Mouse (Mus musculus) embryonic facial prominence, embryonic 14.5 days (tissue): ENCODE measurements around the gene Bcl2l11. TPM values are rescaled to one million over a fixed set of nuclear protein-coding genes. Genes with fewer than 3 reads are reported as not detected.
"Not testable (repeated sequence)": the region's sequence is repeated elsewhere in the genome, so short reads cannot be mapped to it uniquely, and the experiment has no call there.

Experiments used
- ATAC-seq: fragments of 200-750 bp; cut with Nextera tagmentation; 2 replicates; pipeline ENCODE4 v1.8.0; 2017; ENCODE audit warnings: low read depth, moderate number of reproducible peaks, moderate TSS enrichment
- DNase-seq: peaks from one replicate; pipeline ENCODE4 v3.0.0-alpha.2; 2015; ENCODE audit warnings: low spot score
- H3K27ac ChIP-seq: fragments of 300-500 bp; sonication (generic); replicated peaks from 2 replicates; pipeline ENCODE4 v1.5.1; 2014; ENCODE audit warnings: low read depth, mild to moderate bottlenecking, low read length, moderate library complexity
- H3K27me3 ChIP-seq: fragments of 300-500 bp; sonication (generic); replicated peaks from 2 replicates; pipeline ENCODE4 v1.6.1; 2014; ENCODE audit warnings: low read length; ENCODE audit not compliant: control insufficient read depth, insufficient read depth
- H3K36me3 ChIP-seq: fragments of 300-500 bp; sonication (generic); 2 replicates; pipeline ENCODE4 v1.6.1; 2014; ENCODE audit warnings: low read length, mixed read lengths; ENCODE audit not compliant: control insufficient read depth, insufficient read depth
- H3K4me1 ChIP-seq: fragments of 300-500 bp; sonication (generic); 2 replicates; pipeline ENCODE4 v1.6.1; 2014; ENCODE audit warnings: antibody characterized with exemption, low read length; ENCODE audit not compliant: control insufficient read depth, insufficient read depth
- H3K4me2 ChIP-seq: fragments of 300-500 bp; sonication (generic); 2 replicates; pipeline ENCODE4 v1.6.1; 2014; ENCODE audit warnings: low read depth, mild to moderate bottlenecking, low read length, moderate library complexity, mixed read lengths
- H3K4me3 ChIP-seq: fragments of 300-500 bp; sonication (generic); 2 replicates; pipeline ENCODE4 v1.5.1; 2014; ENCODE audit warnings: low read depth, mild to moderate bottlenecking, low read length
- H3K9ac ChIP-seq: fragments of 300-500 bp; sonication (generic); 2 replicates; pipeline ENCODE4 v1.6.1; 2014; ENCODE audit warnings: low read depth, mild to moderate bottlenecking, low read length, moderate library complexity, mixed read lengths
- H3K9me3 ChIP-seq: fragments of 300-500 bp; sonication (generic); 2 replicates; pipeline ENCODE4 v1.6.1; 2016; ENCODE audit warnings: low read length; ENCODE audit not compliant: control insufficient read depth
- WGBS: fragments of 180-500 bp; shearing (Covaris S2); extraction: QIAGEN DNeasy Blood & Tissue Kit; methylation state at CpG from one replicate; pipeline ENCODE4 v1.1.7; 2014; 5-methylcytosine and 5-hydroxymethylcytosine counted together
- polyA plus RNA-seq: library from polyadenylated mRNA; unstranded; fragments of >200 nt; fragmentation: Nextera tagmentation; extraction: Ambion mirVana; gene quantifications from 2 replicates; pipeline ENCODE4 v1.2.1, GENCODE M21; 2014

Bcl2l11 gene
- polyA plus RNA-seq, 1 experiment from 2014 or later: 13.3 TPM

- 74% methylated on average over 1 of the region's 1 CpGs for WGBS
- H3K9me3 ChIP-seq: no peaks in the 10 kb centered on the region
These were observed 29.8 kb upstream of the Bcl2l11 start for GRCm38 (mm10) chr2:128096070-128096469.

GRCm38 (mm10) chr2:128098118-128098517, 27.7 kb upstream of the Bcl2l11 start:
- not testable (repeated sequence) for H3K27me3 ChIP-seq, DNase-seq, H3K4me1 ChIP-seq, ATAC-seq, H3K4me3 ChIP-seq, H3K27ac ChIP-seq, H3K4me2 ChIP-seq, H3K36me3 ChIP-seq, H3K9ac ChIP-seq, H3K9me3 ChIP-seq
- WGBS: 74% methylated on average over 3 of the region's 5 CpGs

More at GRCm38 (mm10) chr2:128096070-128096469, 29.8 kb upstream of the Bcl2l11 start:
- no peaks in the 10 kb centered on the region for H3K36me3 ChIP-seq
- no peaks in the 10 kb centered on the region for H3K27me3 ChIP-seq
- ATAC-seq (no peak), DNase-seq (no peak)
- no peak overlapping the region for H3K4me2 ChIP-seq
- H3K4me1 ChIP-seq: no peaks in the 10 kb centered on the region
- H3K4me3 ChIP-seq: no peak overlapping the region
- H3K9ac ChIP-seq: no peak overlapping the region
- H3K27ac ChIP-seq: no peak overlapping the region

- H3K27me3 ChIP-seq: no peaks in the 10 kb centered on the region
- H3K9me3 ChIP-seq: no peaks in the 10 kb centered on the region
- WGBS: 86% methylated on average over 9 of the region's 9 CpGs
- H3K4me1 ChIP-seq: no peaks in the 10 kb centered on the region
- H3K9ac ChIP-seq: no peak overlapping the region
- H3K4me2 ChIP-seq: no peak overlapping the region
- no peaks in the 10 kb centered on the region for H3K36me3 ChIP-seq
- H3K4me3 ChIP-seq: no peak overlapping the region
- no peak overlapping the region for H3K27ac ChIP-seq
- DNase-seq (no peak), ATAC-seq (no peak)
These were observed 23.8 kb upstream of the Bcl2l11 start for GRCm38 (mm10) chr2:128102086-128102485.

GRCm38 (mm10) chr2:128104815-128105214, 21.0 kb upstream of the Bcl2l11 start:
- Histone ChIP-seq H3K4me2 (no peak overlapping the region), H3K27ac (no peak overlapping the region), H3K36me3 (no peaks in the 10 kb centered on the region), H3K4me3 (no peak overlapping the region), H3K9ac (no peak overlapping the region), H3K9me3 (no peaks in the 10 kb centered on the region), H3K4me1 (no peaks in the 10 kb centered on the region), H3K27me3 (no peaks in the 10 kb centered on the region)
- 81% methylated on average over 5 of the region's 5 CpGs for WGBS
- no peak for ATAC-seq
- DNase-seq: no peak

GRCm38 (mm10) chr2:128105651-128106050, 20.2 kb upstream of the Bcl2l11 start:
- H3K4me3 ChIP-seq: no peak overlapping the region
- H3K4me1 ChIP-seq: no peaks in the 10 kb centered on the region
- H3K9me3 ChIP-seq: no peaks in the 10 kb centered on the region
- no peaks in the 10 kb centered on the region for H3K27me3 ChIP-seq
- no peak for ATAC-seq
- H3K27ac ChIP-seq: no peak overlapping the region
- no peaks in the 10 kb centered on the region for H3K36me3 ChIP-seq
- 79% methylated on average over 11 of the region's 11 CpGs for WGBS
- no peak overlapping the region for H3K9ac ChIP-seq
- DNase-seq: no peak
- no peak overlapping the region for H3K4me2 ChIP-seq

GRCm38 (mm10) chr2:128111537-128111936, 14.3 kb upstream of the Bcl2l11 start:
- 71% methylated on average over 9 of the region's 9 CpGs for WGBS

DNA sequence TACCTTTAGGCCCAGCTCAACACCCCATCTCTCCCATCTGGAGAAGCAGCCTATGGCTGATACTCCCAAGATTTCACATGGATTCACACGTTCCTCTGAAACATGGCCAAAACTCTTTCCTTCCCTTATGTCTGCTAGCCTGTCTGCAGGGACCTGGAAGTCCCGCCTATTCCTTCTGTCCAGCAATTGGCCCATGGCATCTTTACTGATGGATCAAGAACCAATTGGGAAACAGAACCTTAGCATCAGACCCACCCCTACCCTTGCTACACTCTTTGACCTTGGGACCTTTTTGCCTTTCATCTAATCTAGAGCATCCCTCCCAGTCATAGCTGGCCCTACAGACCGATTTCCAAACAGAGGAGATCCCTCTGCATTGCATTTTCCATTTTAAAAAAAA, 11.2 kb upstream of the Bcl2l11 start:
- Histone ChIP-seq H3K27ac (no peak overlapping the region), H3K27me3 (no peaks in the 10 kb centered on the region), H3K4me3 (no peak overlapping the region), H3K36me3 (no peaks in the 10 kb centered on the region), H3K9ac (no peak overlapping the region), H3K9me3 (no peaks in the 10 kb centered on the region), H3K4me2 (no peak overlapping the region), H3K4me1 (no peaks in the 10 kb centered on the region)
- DNase-seq (no peak), ATAC-seq (no peak)
- WGBS: 74% methylated on average over 3 of the region's 3 CpGs

More at GRCm38 (mm10) chr2:128111537-128111936, 14.3 kb upstream of the Bcl2l11 start:
- no peak overlapping the region for H3K4me3 ChIP-seq
- H3K27me3 ChIP-seq: no peaks in the 10 kb centered on the region
- no peak for DNase-seq
- no peaks in the 10 kb centered on the region for H3K36me3 ChIP-seq
- no peaks in the 10 kb centered on the region for H3K9me3 ChIP-seq
- H3K4me2 ChIP-seq: no peak overlapping the region
- no peak overlapping the region for H3K27ac ChIP-seq
- H3K4me1 ChIP-seq: no peaks in the 10 kb centered on the region
- no peak overlapping the region for H3K9ac ChIP-seq
- no peak for ATAC-seq

DNA sequence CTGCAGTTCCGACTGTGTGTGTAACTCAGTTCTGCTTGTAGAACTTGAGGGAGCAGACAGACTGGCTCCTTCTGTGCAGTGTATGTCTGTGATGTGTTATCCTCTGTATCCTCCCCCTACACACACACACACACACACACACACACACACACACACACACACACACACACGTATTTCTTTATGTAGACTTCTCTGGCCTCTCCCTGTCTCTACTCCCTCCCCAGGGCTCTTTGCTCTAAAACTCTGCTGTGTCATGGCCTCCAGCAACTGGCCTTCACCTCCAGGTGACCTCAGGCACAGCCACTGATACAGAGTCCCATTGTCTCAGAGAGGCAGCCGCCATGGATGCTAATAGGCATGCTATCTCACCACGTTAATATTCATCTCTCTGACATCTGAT, 10.3 kb upstream of the Bcl2l11 start:
- Histone ChIP-seq H3K36me3 (no peaks in the 10 kb centered on the region), H3K27ac (no peak overlapping the region), H3K4me2 (no peak overlapping the region), H3K9ac (no peak overlapping the region), H3K4me3 (no peak overlapping the region), H3K27me3 (no peaks in the 10 kb centered on the region), H3K4me1 (no peaks in the 10 kb centered on the region), H3K9me3 (no peaks in the 10 kb centered on the region)
- DNase-seq (no peak), ATAC-seq (no peak)
- 37% methylated on average over 4 of the region's 4 CpGs for WGBS

DNA sequence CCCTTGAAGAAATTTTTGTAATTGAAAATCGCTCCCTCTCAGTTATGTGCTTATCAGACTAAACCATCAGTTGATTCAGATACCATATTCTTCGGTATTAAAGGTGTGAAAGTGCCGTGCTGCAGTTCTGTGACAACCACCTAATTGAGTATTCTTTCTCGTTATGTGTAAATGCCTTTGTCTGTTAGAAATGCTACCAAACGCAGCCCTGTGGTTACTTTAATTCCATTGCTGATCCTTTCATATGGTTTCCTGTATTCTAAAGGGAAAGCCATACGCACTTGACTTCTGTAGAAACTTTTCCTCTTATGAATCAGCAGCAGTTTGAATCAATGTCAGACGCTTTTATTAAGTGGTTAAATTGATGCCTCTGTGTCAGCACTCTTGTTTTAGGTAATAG, 8.2 kb upstream of the Bcl2l11 start:
- H3K9me3 ChIP-seq: no peaks in the 10 kb centered on the region
- DNase-seq (no peak), ATAC-seq (no peak)
- H3K27ac ChIP-seq: no peak overlapping the region
- no peak overlapping the region for H3K9ac ChIP-seq
- no peak overlapping the region for H3K4me3 ChIP-seq
- 68% methylated on average over 7 of the region's 7 CpGs for WGBS
- no peaks in the 10 kb centered on the region for H3K36me3 ChIP-seq
- 0 out of 2 replicates have a peak, but pooled peaks cover 4% of the 10 kb centered on the region for H3K27me3 ChIP-seq
- no peak overlapping the region for H3K4me2 ChIP-seq
- H3K4me1 ChIP-seq: no peaks in the 10 kb centered on the region
